Mouse (Mus musculus) limb, embryonic 14.5 days (tissue): Measurements from ENCODE around the gene Abcb9. TPM values are rescaled to one million over a fixed set of nuclear protein-coding genes. Genes with fewer than 3 reads are reported as not detected.

Experiments used
- ATAC-seq: fragments of 200-750 bp; cut with Nextera tagmentation; 2 replicates; pipeline ENCODE4 v1.8.0; 2017; ENCODE audit warnings: low read depth, moderate number of reproducible peaks, moderate TSS enrichment; ENCODE audit not compliant: low FRiP score
- DNase-seq: peaks from one replicate; pipeline ENCODE4 v3.0.0-alpha.2; 2015; ENCODE audit warnings: low spot score
- H3K27ac ChIP-seq: fragments of 300-500 bp; sonication (generic); replicated peaks from 2 replicates; pipeline ENCODE4 v1.5.1; 2014; ENCODE audit warnings: low read depth, mild to moderate bottlenecking, low read length, moderate library complexity, mixed read lengths
- H3K27me3 ChIP-seq: fragments of 300-500 bp; sonication (generic); 2 replicates; pipeline ENCODE4 v1.6.1; 2014; ENCODE audit warnings: low read length, mixed read lengths; ENCODE audit not compliant: control insufficient read depth, insufficient read depth
- H3K36me3 ChIP-seq: fragments of 300-500 bp; sonication (generic); 2 replicates; pipeline ENCODE4 v1.6.1; 2014; ENCODE audit warnings: mild to moderate bottlenecking, low read length, moderate library complexity, mixed read lengths; ENCODE audit not compliant: control insufficient read depth, insufficient read depth
- H3K4me1 ChIP-seq: fragments of 300-500 bp; sonication (generic); 2 replicates; pipeline ENCODE4 v1.6.1; 2014; ENCODE audit warnings: antibody characterized with exemption, low read length, mixed read lengths; ENCODE audit not compliant: control insufficient read depth, insufficient read depth
- H3K4me2 ChIP-seq: fragments of 300-500 bp; sonication (generic); replicated peaks from 2 replicates; pipeline ENCODE4 v1.6.1; 2014; ENCODE audit warnings: low read depth, mild to moderate bottlenecking, low read length, moderate library complexity; ENCODE audit not compliant: severe bottlenecking
- H3K4me3 ChIP-seq: fragments of 300-500 bp; sonication (generic); replicated peaks from 2 replicates; pipeline ENCODE4 v1.5.1; 2014; ENCODE audit warnings: low read length
- H3K9ac ChIP-seq: fragments of 300-500 bp; sonication (generic); 2 replicates; pipeline ENCODE4 v1.6.1; 2014; ENCODE audit warnings: mild to moderate bottlenecking, low read depth, low read length, moderate library complexity; ENCODE audit not compliant: severe bottlenecking
- H3K9me3 ChIP-seq: fragments of 300-500 bp; sonication (generic); 2 replicates; pipeline ENCODE4 v1.6.1; 2016; ENCODE audit warnings: low read length; ENCODE audit not compliant: control insufficient read depth
- POLR2A ChIP-seq: fragments of 200-500 bp; IDR thresholded peaks from 2 replicates; pipeline ENCODE4 v1.8.0; 2012; ENCODE audit warnings: inconsistent platforms, mild to moderate bottlenecking, moderate library complexity, borderline replicate concordance; ENCODE audit not compliant: insufficient read depth, insufficient read length; ENCODE audit errors: extremely low read depth
- WGBS: fragments of 180-500 bp; shearing (Covaris S2); extraction: QIAGEN DNeasy Blood & Tissue Kit; methylation state at CpG from one replicate; pipeline ENCODE4 v1.1.7; 2014; 5-methylcytosine and 5-hydroxymethylcytosine counted together
- polyA plus RNA-seq, 2 experiments: library from polyadenylated mRNA; depleted of rRNA in 1 of 2; stranded (reverse) in 1 of 2; unstranded in 1 of 2; fragments of >200 nt; fragmentation: Nextera tagmentation in 1 of 2; extraction: Ambion mirVana in 1 of 2; gene quantifications; 2 replicates each; pipeline versions ENCODE4 v1.2.1 to v1.2.3; 2012 to 2014

Gene Abcb9
- polyA plus RNA-seq, 2 experiments = 2.2 to 2.6 TPM

- no peak overlapping the region for H3K4me2 ChIP-seq
- no peaks in the 10 kb centered on the region for H3K27me3 ChIP-seq
- no peak overlapping the region for H3K9ac ChIP-seq
- WGBS = 78% methylated on average over 2 of the region's 2 CpGs
- no peak overlapping the region for H3K4me3 ChIP-seq
- no peak overlapping the region for H3K27ac ChIP-seq
- no peak for DNase-seq
- peaks cover 53% of the 10 kb centered on the region for H3K4me1 ChIP-seq
- no peak for ATAC-seq
- H3K9me3 ChIP-seq = no peaks in the 10 kb centered on the region
- H3K36me3 ChIP-seq = no peaks in the 10 kb centered on the region
- TF ChIP-seq POLR2A = no peak
These were observed 79.9 kb downstream of the Abcb9 start for GRCm38 (mm10) chr5:124015727-124016126.

GRCm38 (mm10) chr5:124014791-124015251, 80.8 kb downstream of the Abcb9 start:
- peaks cover 7% of the 10 kb centered on the region for H3K36me3 ChIP-seq
- no peak overlapping the region for H3K27ac ChIP-seq
- DNase-seq (peak; percentile 20), ATAC-seq (no peak)
- 38% methylated on average over 11 of the region's 11 CpGs for WGBS
- no peaks in the 10 kb centered on the region for H3K9me3 ChIP-seq
- peaks cover 51% of the 10 kb centered on the region for H3K4me1 ChIP-seq
- no peak for TF ChIP-seq POLR2A
- H3K4me3 ChIP-seq = no peak overlapping the region
- no peaks in the 10 kb centered on the region for H3K27me3 ChIP-seq
- H3K9ac ChIP-seq = no peak overlapping the region; the same call in 1 of the 2 replicates
- no peak overlapping the region for H3K4me2 ChIP-seq

- Histone ChIP-seq H3K4me2 (no peak overlapping the region), H3K4me3 (no peak overlapping the region), H3K27ac (no peak overlapping the region), H3K36me3 (peaks cover 14% of the 10 kb centered on the region), H3K4me1 (peaks cover 46% of the 10 kb centered on the region), H3K27me3 (no peaks in the 10 kb centered on the region), H3K9ac (no peak overlapping the region), H3K9me3 (no peaks in the 10 kb centered on the region)
- 56% methylated on average over 3 of the region's 3 CpGs for WGBS
- DNase-seq (no peak), ATAC-seq (no peak)
- TF ChIP-seq POLR2A = no peak
These were observed 81.4 kb downstream of the Abcb9 start for GRCm38 (mm10) chr5:124014180-124014579.

- H3K4me2 ChIP-seq = no peak overlapping the region
- H3K9me3 ChIP-seq = no peaks in the 10 kb centered on the region
- 82% methylated on average over 16 of the region's 16 CpGs for WGBS
- H3K4me1 ChIP-seq = peaks cover 46% of the 10 kb centered on the region
- peaks cover 18% of the 10 kb centered on the region for H3K36me3 ChIP-seq
- TF ChIP-seq POLR2A = no peak
- no peak for DNase-seq
- no peaks in the 10 kb centered on the region for H3K27me3 ChIP-seq
- no peak for ATAC-seq
- no peak overlapping the region for H3K4me3 ChIP-seq
- H3K9ac ChIP-seq = no peak overlapping the region
- H3K27ac ChIP-seq = no peak overlapping the region
These were observed 81.9 kb downstream of the Abcb9 start for GRCm38 (mm10) chr5:124013747-124014146.

GRCm38 (mm10) chr5:124012885-124013284, 82.7 kb downstream of the Abcb9 start:
- Histone ChIP-seq H3K27ac (peak overlapping the region; percentile 80; the same call in 1 of the 2 replicates), H3K9ac (no peak overlapping the region), H3K4me1 (peaks cover 46% of the 10 kb centered on the region), H3K4me2 (no peak overlapping the region), H3K27me3 (no peaks in the 10 kb centered on the region), H3K9me3 (no peaks in the 10 kb centered on the region), H3K36me3 (peaks cover 27% of the 10 kb centered on the region), H3K4me3 (no peak overlapping the region)
- no peak for ATAC-seq
- DNase-seq = no peak
- TF ChIP-seq POLR2A = no peak
- 83% methylated on average over 10 of the region's 10 CpGs for WGBS
